Mouse (Mus musculus): ENCODE measurements at regions not wholly inside any gene's neighbourhood (a gene's known extent, or its start where the extent isn't known, plus 50 kb on each side); places are given as distances from the start of the nearest gene placed in this dataset.

GRCm38 (mm10) chr8:103451381-103452018 is 649.9 kb upstream of the Cdh5 start:
- TF ChIP-seq CTCF (IDR thresholded peaks at IDR 0.05; ENCODE audit: low read depth), result no peak
- no peak for TF ChIP-seq EP300 (IDR thresholded peaks at IDR 0.05; ENCODE audit: low read depth)
